Mouse (Mus musculus) heart, embryonic 13.5 days (tissue): Measurements from ENCODE around the gene Xpo1. TPM values are rescaled to one million over a fixed set of nuclear protein-coding genes. Genes with fewer than 3 reads are reported as not detected.

Source experiments
- polyA plus RNA-seq: library from polyadenylated mRNA; unstranded; fragments of >200 nt; fragmentation: Nextera tagmentation; extraction: Ambion mirVana; gene quantifications from 2 replicates; pipeline ENCODE4 v1.2.1, GENCODE M21; 2015

The Xpo1 gene
- polyA plus RNA-seq, 1 experiment from 2014 or later = 51.9 TPM

Other genes starting within 250 kb of the Xpo1 start
- 0.99 and 1.2 TPM in 2 replicates for gene Fam161a, start 248.5 kb upstream of the Xpo1 start, polyA plus RNA-seq
- 14.0 and 14.6 TPM in 2 replicates for gene Usp34, start 50.9 kb downstream of the Xpo1 start, polyA plus RNA-seq
- 52.6 and 58.6 TPM in 2 replicates for gene Ahsa2, start 242.0 kb downstream of the Xpo1 start, polyA plus RNA-seq